Mouse (Mus musculus) ES-E14 (cell line): ENCODE results near the gene Jund.

Experiments
- ZC3H11A ChIP-seq: IDR thresholded peaks from 2 replicates; pipeline ENCODE4 v1.6.1; 2012; ENCODE audit warnings: low read depth, mild to moderate bottlenecking, inconsistent platforms, low read length, borderline replicate concordance
- ZNF384 ChIP-seq: IDR thresholded peaks from 2 replicates; pipeline ENCODE4 v1.6.1; 2012; ENCODE audit warnings: low read depth, low read length, inconsistent platforms

DNA sequence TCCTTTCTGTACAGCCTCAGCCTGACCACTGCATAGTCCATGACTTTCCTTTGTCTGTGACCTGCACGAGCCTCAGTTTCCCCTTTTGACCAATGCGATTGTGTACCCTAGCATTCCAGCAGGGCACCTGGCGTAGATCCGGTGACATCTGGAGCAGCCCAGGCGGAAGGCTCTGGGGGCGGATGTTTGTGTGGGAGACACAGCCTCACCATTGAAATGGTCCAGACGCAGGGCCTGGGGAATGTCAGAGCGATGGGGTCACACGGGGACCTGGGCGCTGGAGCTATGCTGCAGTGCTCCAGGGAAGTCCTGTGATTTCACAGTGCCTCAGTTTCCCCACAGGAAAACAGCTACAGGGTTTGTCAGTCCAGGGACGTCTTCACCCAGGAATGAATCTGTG, 43.4 kb downstream of the Jund start:
- TF ChIP-seq ZC3H11A (no peak), ZNF384 (no peak)
